Mouse (Mus musculus): ENCODE results near the gene Olfr61. TPM values are rescaled to one million over a fixed set of nuclear protein-coding genes. Genes with fewer than 3 reads are reported as not detected.

Gene Olfr61
- polyA plus RNA-seq (2015; fragmentation: Nextera tagmentation; extraction: Ambion mirVana), result not detected in 2 replicates

DNA sequence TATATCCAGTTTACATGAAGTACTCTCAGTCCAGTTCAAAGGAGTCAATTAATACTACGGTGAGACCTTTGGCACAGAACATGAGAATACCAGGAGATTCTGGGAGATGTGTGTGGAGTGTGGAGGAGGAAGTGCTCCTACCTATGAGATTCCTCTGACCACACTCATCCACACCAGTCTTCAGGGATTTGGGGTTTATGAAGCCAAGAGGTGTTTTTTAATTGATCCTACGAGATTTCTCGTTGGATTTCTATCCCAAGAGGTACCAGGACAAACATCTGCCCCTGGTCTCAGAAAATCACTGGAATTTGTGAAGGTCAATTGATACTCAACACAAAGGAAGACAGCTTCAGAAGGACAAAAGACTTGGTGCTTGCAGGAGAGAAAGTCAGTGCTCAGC, at the start of gene Olfr61:
Gene Olfr61 (plus strand): TSS at position 301 of the 400 bp plus-strand sequence.

DNA sequence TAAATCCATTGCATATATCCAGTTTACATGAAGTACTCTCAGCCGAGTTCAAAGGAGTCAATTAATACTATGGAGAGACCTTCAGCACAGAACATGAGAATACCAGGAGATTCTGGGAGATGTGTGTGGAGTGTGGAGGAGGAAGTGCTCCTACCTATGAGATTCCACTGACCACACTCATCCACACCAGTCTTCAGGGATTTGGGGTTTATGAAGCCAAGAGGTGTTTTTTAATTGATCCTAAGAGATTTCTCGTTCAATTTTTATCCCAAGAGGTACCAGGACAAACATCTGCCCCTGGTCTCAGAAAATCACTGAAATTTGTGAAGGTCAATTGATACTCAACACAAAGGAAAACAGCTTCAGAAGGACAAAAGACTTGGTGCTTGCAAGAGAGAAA, 27.8 kb upstream of the Olfr61 start, which contains the start of gene Olfr46:
Gene Olfr46 (plus strand): TSS at position 301 of the 400 bp plus-strand sequence.

DNA sequence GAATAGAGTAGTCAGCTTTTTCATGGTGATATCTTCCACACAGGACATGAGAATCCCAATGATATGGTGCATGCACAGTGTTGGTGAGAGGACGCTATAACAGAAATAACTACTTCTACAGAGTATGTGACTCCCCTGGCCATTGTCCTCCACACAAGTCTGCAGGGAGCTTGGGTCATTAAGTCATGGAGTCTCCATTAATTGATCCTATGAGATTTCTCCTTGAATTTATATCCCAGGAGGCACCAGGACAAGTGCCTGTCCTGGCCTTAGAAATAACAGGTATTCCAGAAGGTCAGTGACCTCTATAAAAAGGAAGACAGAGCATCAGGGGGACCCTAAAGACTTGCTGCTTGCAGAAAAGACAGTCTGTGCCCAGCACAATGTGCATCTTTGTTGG, 17.4 kb downstream of the Olfr61 start, which contains the start of gene Olfr53:
Gene Olfr53 (plus strand): TSS at position 301 of the 400 bp plus-strand sequence.

DNA sequence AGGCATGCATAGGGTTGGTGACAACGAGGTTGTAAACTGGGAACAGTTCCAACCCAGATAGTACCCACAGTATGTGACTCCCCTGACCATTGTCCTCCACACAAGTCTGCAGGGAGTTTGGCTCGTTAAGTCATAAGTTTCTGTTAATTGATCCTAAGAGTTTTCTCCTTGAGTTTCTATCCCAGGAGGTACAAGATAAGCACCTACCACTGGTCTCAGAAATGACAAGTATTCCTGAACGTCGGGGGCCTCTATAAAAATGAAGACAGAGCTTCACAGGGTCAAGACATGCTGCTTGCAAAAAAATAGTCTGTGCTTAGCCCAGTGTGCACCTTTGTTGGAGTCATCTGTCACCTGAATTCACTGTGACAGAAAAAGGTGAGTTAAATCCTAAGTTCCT, 30.9 kb downstream of the Olfr61 start, which contains the start of gene Olfr539:
Gene Olfr539 (plus strand): TSS at position 301 of the 400 bp plus-strand sequence.

DNA sequence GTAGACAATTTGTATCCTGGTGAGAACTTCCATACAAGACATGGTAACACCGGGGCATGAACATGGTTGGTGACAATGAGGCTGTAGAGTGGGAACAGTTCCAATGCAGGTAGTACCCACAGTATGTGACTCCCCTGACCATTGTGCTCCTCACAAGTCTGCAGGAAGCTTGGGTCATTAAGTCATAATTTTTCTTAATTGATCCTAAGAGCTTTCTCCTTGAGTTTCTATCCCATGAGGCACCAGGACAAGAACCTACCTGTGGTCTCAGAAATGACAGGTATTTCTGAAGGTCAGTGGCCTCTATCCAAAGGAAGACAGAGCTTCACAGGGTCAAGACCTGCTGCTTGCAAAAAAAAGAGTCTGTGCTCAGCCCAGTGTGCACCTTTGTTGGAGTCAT, 52.9 kb downstream of the Olfr61 start, which contains the start of gene Olfr45:
Gene Olfr45 (plus strand): TSS at position 301 of the 400 bp plus-strand sequence.

Other genes with a start within 250 kb of the Olfr61 start
- gene Olfr531, start 226.1 kb upstream of the Olfr61 start, polyA plus RNA-seq (2015; fragmentation: Nextera tagmentation; extraction: Ambion mirVana), result not detected in 2 replicates
- not detected in 2 replicates for gene Olfr532, start 207.3 kb upstream of the Olfr61 start, polyA plus RNA-seq (2015; fragmentation: Nextera tagmentation; extraction: Ambion mirVana)
- not detected in 2 replicates for gene Olfr533, start 165.6 kb upstream of the Olfr61 start, polyA plus RNA-seq (2015; fragmentation: Nextera tagmentation; extraction: Ambion mirVana)
- not detected in 2 replicates for gene Olfr535, start 144.8 kb upstream of the Olfr61 start, polyA plus RNA-seq (2015; fragmentation: Nextera tagmentation; extraction: Ambion mirVana)
- gene Olfr536, start 121.6 kb upstream of the Olfr61 start, polyA plus RNA-seq (2015; fragmentation: Nextera tagmentation; extraction: Ambion mirVana), result not detected in 2 replicates
- not detected in 2 replicates for gene Olfr538, start 61.1 kb upstream of the Olfr61 start, polyA plus RNA-seq (2015; fragmentation: Nextera tagmentation; extraction: Ambion mirVana)
- gene Olfr46, start 27.7 kb upstream of the Olfr61 start, polyA plus RNA-seq (2015; fragmentation: Nextera tagmentation; extraction: Ambion mirVana), result 0.01 TPM in 2 replicates
- not detected in 2 replicates for gene Olfr53, start 17.5 kb downstream of the Olfr61 start, polyA plus RNA-seq (2015; fragmentation: Nextera tagmentation; extraction: Ambion mirVana)
- not detected in 2 replicates for gene Olfr539, start 31.0 kb downstream of the Olfr61 start, polyA plus RNA-seq (2015; fragmentation: Nextera tagmentation; extraction: Ambion mirVana)
- gene Olfr45, start 53.0 kb downstream of the Olfr61 start, polyA plus RNA-seq (2015; fragmentation: Nextera tagmentation; extraction: Ambion mirVana), result not detected in 2 replicates
- not detected in 2 replicates for gene Olfr541, start 68.3 kb downstream of the Olfr61 start, polyA plus RNA-seq (2015; fragmentation: Nextera tagmentation; extraction: Ambion mirVana)
- 0.19 and 0.23 TPM in 2 replicates for gene Cyp2e1, start 134.8 kb downstream of the Olfr61 start, polyA plus RNA-seq (2015; fragmentation: Nextera tagmentation; extraction: Ambion mirVana)
- gene Syce1, start 158.9 kb downstream of the Olfr61 start, polyA plus RNA-seq (2015; fragmentation: Nextera tagmentation; extraction: Ambion mirVana), result 0.16 TPM in 1 of 2 replicates, not detected in the other
- 0.13 TPM in 2 replicates for gene Zfp941, start 193.2 kb downstream of the Olfr61 start, polyA plus RNA-seq (2015; fragmentation: Nextera tagmentation; extraction: Ambion mirVana)
- 0.18 TPM in 1 of 2 replicates, not detected in the other for gene Urah, start 206.0 kb downstream of the Olfr61 start, polyA plus RNA-seq (2015; fragmentation: Nextera tagmentation; extraction: Ambion mirVana)
- not detected in 2 replicates for gene Scgb1c1, start 216.6 kb downstream of the Olfr61 start, polyA plus RNA-seq (2015; fragmentation: Nextera tagmentation; extraction: Ambion mirVana)
- 0.12 and 0.16 TPM in 2 replicates for gene Odf3, start 218.8 kb downstream of the Olfr61 start, polyA plus RNA-seq (2015; fragmentation: Nextera tagmentation; extraction: Ambion mirVana)
- gene Gm45785, start 227.4 kb downstream of the Olfr61 start, polyA plus RNA-seq (2015; fragmentation: Nextera tagmentation; extraction: Ambion mirVana), result not detected in 2 replicates
- 31.8 and 36.1 TPM in 2 replicates for gene Ric8a, start 228.0 kb downstream of the Olfr61 start, polyA plus RNA-seq (2015; fragmentation: Nextera tagmentation; extraction: Ambion mirVana)
- 32.7 and 38.1 TPM in 2 replicates for gene Bet1l, start 228.6 kb downstream of the Olfr61 start, polyA plus RNA-seq (2015; fragmentation: Nextera tagmentation; extraction: Ambion mirVana)

Data from spleen, postnatal 0 days (tissue).